Mouse (Mus musculus) liver, postnatal 0 days (tissue): ENCODE measurements around the gene Sdr9c7. TPM values are rescaled to one million over a fixed set of nuclear protein-coding genes. Genes with fewer than 3 reads are reported as not detected.
"Not testable (repeated sequence)": the region's sequence is repeated elsewhere in the genome, so short reads cannot be mapped to it uniquely, and the experiment has no call there.

Experiments
- ATAC-seq: fragments of 200-750 bp; cut with Nextera tagmentation; 2 replicates; pipeline ENCODE4 v1.8.0; 2017; ENCODE audit warnings: mild to moderate bottlenecking, moderate library complexity
- DNase-seq: peaks from one replicate; pipeline ENCODE4 v3.0.0-alpha.2; 2016
- H3K27ac ChIP-seq: fragments of 300-500 bp; sonication (generic); 2 replicates; pipeline ENCODE4 v1.5.1; 2014; ENCODE audit warnings: antibody characterized with exemption, moderate library complexity, mild to moderate bottlenecking, low read depth
- H3K27me3 ChIP-seq: fragments of 300-500 bp; sonication (generic); 2 replicates; pipeline ENCODE4 v1.6.1; 2014; ENCODE audit warnings: low read length, control low read depth, mixed read lengths; ENCODE audit not compliant: insufficient read depth
- H3K36me3 ChIP-seq: fragments of 300-500 bp; sonication (generic); replicated peaks from 2 replicates; pipeline ENCODE4 v1.6.1; 2014; ENCODE audit warnings: mild to moderate bottlenecking, control low read depth, low read length, moderate library complexity, mixed read lengths; ENCODE audit not compliant: insufficient read depth
- H3K4me1 ChIP-seq: fragments of 300-500 bp; sonication (generic); 2 replicates; pipeline ENCODE4 v1.6.1; 2014; ENCODE audit warnings: antibody characterized with exemption, mild to moderate bottlenecking, control low read depth; ENCODE audit not compliant: insufficient read depth
- H3K4me2 ChIP-seq: fragments of 300-500 bp; sonication (generic); 2 replicates; pipeline ENCODE4 v1.6.1; 2014; ENCODE audit warnings: low read depth, mild to moderate bottlenecking, low read length, moderate library complexity, mixed read lengths
- H3K4me3 ChIP-seq: fragments of 300-500 bp; sonication (generic); 2 replicates; pipeline ENCODE4 v1.5.1; 2014; ENCODE audit warnings: low read depth, low read length
- H3K9ac ChIP-seq: fragments of 300-500 bp; sonication (generic); replicated peaks from 2 replicates; pipeline ENCODE4 v1.6.1; 2014; ENCODE audit warnings: mild to moderate bottlenecking, moderate library complexity
- H3K9me3 ChIP-seq: fragments of 300-500 bp; sonication (generic); 2 replicates; pipeline ENCODE4 v1.6.1; 2016; ENCODE audit warnings: mild to moderate bottlenecking, control low read depth, low read length, mixed read lengths
- CTCF ChIP-seq: sonication (generic); IDR thresholded peaks from 2 replicates; pipeline ENCODE4 v1.5.1; 2016; ENCODE audit warnings: antibody characterized with exemption, low read depth
- EP300 ChIP-seq: IDR thresholded peaks from 2 replicates; pipeline ENCODE4 v1.6.1; 2016; ENCODE audit warnings: antibody characterized with exemption, low read depth, mild to moderate bottlenecking
- WGBS: fragments of 180-500 bp; shearing (Covaris S2); extraction: QIAGEN DNeasy Blood & Tissue Kit; methylation state at CpG from one replicate; pipeline ENCODE4 v1.1.7; 2014; ENCODE audit not compliant: insufficient replicate concordance; 5-methylcytosine and 5-hydroxymethylcytosine counted together
- polyA plus RNA-seq: library from polyadenylated mRNA; unstranded; fragments of >200 nt; fragmentation: Nextera tagmentation; extraction: Ambion mirVana; gene quantifications from 2 replicates; pipeline ENCODE4 v1.2.1, GENCODE M21; 2015

The Sdr9c7 gene
- polyA plus RNA-seq, 1 experiment from 2014 or later, result 0.05 TPM

GRCm38 (mm10) chr10:127904718-127905446 is 6.6 kb downstream of the Sdr9c7 start:
- H3K27me3 ChIP-seq, result no peaks in the 10 kb centered on the region
- no peak overlapping the region for H3K27ac ChIP-seq
- no peak overlapping the region for H3K9ac ChIP-seq
- WGBS, result 63% methylated on average over 7 of the region's 7 CpGs
- peaks cover 5% of the 10 kb centered on the region for H3K4me1 ChIP-seq
- no peaks in the 10 kb centered on the region for H3K9me3 ChIP-seq
- TF ChIP-seq EP300, result no peak
- TF ChIP-seq CTCF, result no peak
- DNase-seq (no peak), ATAC-seq (no peak)
- H3K4me2 ChIP-seq, result no peak overlapping the region
- H3K4me3 ChIP-seq, result no peak overlapping the region
- H3K36me3 ChIP-seq, result no peaks in the 10 kb centered on the region

GRCm38 (mm10) chr10:127906138-127906537 is 7.8 kb downstream of the Sdr9c7 start:
- Histone ChIP-seq H3K9me3 (no peaks in the 10 kb centered on the region), H3K36me3 (no peaks in the 10 kb centered on the region), H3K4me2 (no peak overlapping the region), H3K4me3 (no peak overlapping the region), H3K9ac (no peak overlapping the region), H3K27me3 (no peaks in the 10 kb centered on the region), H3K4me1 (peaks cover 5% of the 10 kb centered on the region), H3K27ac (no peak overlapping the region)
- ATAC-seq, result no peak
- no peak for DNase-seq
- WGBS, result 71% methylated on average over 2 of the region's 2 CpGs
- TF ChIP-seq EP300 (no peak), CTCF (no peak)

GRCm38 (mm10) chr10:127907386-127907951 is 9.2 kb downstream of the Sdr9c7 start:
- TF ChIP-seq EP300, result no peak
- no peaks in the 10 kb centered on the region for H3K9me3 ChIP-seq
- ATAC-seq, result no peak

GRCm38 (mm10) chr10:127915578-127915977 is 17.3 kb downstream of the Sdr9c7 start:
- H3K4me1 ChIP-seq, result no peaks in the 10 kb centered on the region
- no peak overlapping the region for H3K4me2 ChIP-seq
- no peaks in the 10 kb centered on the region for H3K9me3 ChIP-seq
- H3K36me3 ChIP-seq, result no peaks in the 10 kb centered on the region
- H3K27me3 ChIP-seq, result no peaks in the 10 kb centered on the region
- no peak overlapping the region for H3K4me3 ChIP-seq
- DNase-seq (no peak), ATAC-seq (no peak)
- no peak overlapping the region for H3K27ac ChIP-seq
- 84% methylated on average over 1 of the region's 1 CpGs for WGBS
- TF ChIP-seq CTCF (no peak), EP300 (no peak)
- H3K9ac ChIP-seq, result no peak overlapping the region

More at GRCm38 (mm10) chr10:127907386-127907951, 9.2 kb downstream of the Sdr9c7 start:
- DNase-seq, result no peak
- no peak overlapping the region for H3K4me2 ChIP-seq
- H3K4me1 ChIP-seq, result peaks cover 5% of the 10 kb centered on the region
- H3K36me3 ChIP-seq, result no peaks in the 10 kb centered on the region
- H3K9ac ChIP-seq, result no peak overlapping the region
- no peak overlapping the region for H3K27ac ChIP-seq
- H3K4me3 ChIP-seq, result no peak overlapping the region
- no peaks in the 10 kb centered on the region for H3K27me3 ChIP-seq

GRCm38 (mm10) chr10:127917183-127917582 is 18.9 kb downstream of the Sdr9c7 start:
- H3K27ac ChIP-seq, H3K4me2 ChIP-seq, H3K27me3 ChIP-seq, H3K9me3 ChIP-seq, DNase-seq, H3K4me3 ChIP-seq, H3K9ac ChIP-seq, H3K36me3 ChIP-seq, H3K4me1 ChIP-seq, ATAC-seq: not testable (repeated sequence)
- WGBS, result 72% methylated on average over 3 of the region's 3 CpGs

GRCm38 (mm10) chr10:127917651-127918050 is 19.3 kb downstream of the Sdr9c7 start:
- DNase-seq (no peak), ATAC-seq (no peak)
- no peak overlapping the region for H3K27ac ChIP-seq
- no peaks in the 10 kb centered on the region for H3K36me3 ChIP-seq
- H3K27me3 ChIP-seq, result no peaks in the 10 kb centered on the region
- no peaks in the 10 kb centered on the region for H3K4me1 ChIP-seq
- no peak overlapping the region for H3K4me3 ChIP-seq
- H3K9ac ChIP-seq, result no peak overlapping the region
- no peaks in the 10 kb centered on the region for H3K9me3 ChIP-seq
- 82% methylated on average over 5 of the region's 5 CpGs for WGBS
- TF ChIP-seq EP300 (no peak), CTCF (no peak)
- no peak overlapping the region for H3K4me2 ChIP-seq

GRCm38 (mm10) chr10:127922241-127922640 is 23.9 kb downstream of the Sdr9c7 start:
- Histone ChIP-seq H3K27me3 (no peaks in the 10 kb centered on the region), H3K27ac (no peak overlapping the region), H3K4me3 (no peak overlapping the region), H3K4me2 (no peak overlapping the region), H3K9ac (no peak overlapping the region), H3K36me3 (no peaks in the 10 kb centered on the region), H3K4me1 (no peaks in the 10 kb centered on the region), H3K9me3 (no peaks in the 10 kb centered on the region)
- TF ChIP-seq CTCF (no peak), EP300 (no peak)
- 58% methylated on average over 1 of the region's 1 CpGs for WGBS
- DNase-seq, result no peak
- ATAC-seq, result no peak
